Mouse (Mus musculus) brain, embryonic 14.5 days (tissue): ENCODE data around the gene Olfr1199.

Source experiments
- CTCF ChIP-seq: fragments of 200-500 bp; IDR thresholded peaks from 2 replicates; pipeline ENCODE4 v1.5.1; 2012; ENCODE audit warnings: inconsistent platforms, mild to moderate bottlenecking, moderate library complexity, borderline replicate concordance; ENCODE audit not compliant: insufficient read depth, insufficient read length; ENCODE audit errors: extremely low read depth
- POLR2A ChIP-seq: fragments of 200-500 bp; IDR thresholded peaks from 2 replicates; pipeline ENCODE4 v1.6.1; 2012; ENCODE audit warnings: mild to moderate bottlenecking, inconsistent platforms, borderline replicate concordance; ENCODE audit not compliant: poor library complexity, insufficient read depth, insufficient read length, severe bottlenecking; ENCODE audit errors: extremely low read depth

GRCm38 (mm10) chr2:88770388-88770787, 10.1 kb upstream of the Olfr1199 start, which contains the start of gene Olfr1200:
- TF ChIP-seq POLR2A: no peak
- TF ChIP-seq CTCF: no peak
